Mouse (Mus musculus) forebrain, embryonic 11.5 days (tissue): Measurements from ENCODE around the gene Slc15a3. TPM values are rescaled to one million over a fixed set of nuclear protein-coding genes. Genes with fewer than 3 reads are reported as not detected.

Experiments used
- ATAC-seq: fragments of 200-750 bp; cut with Nextera tagmentation; replicated peaks from 2 replicates; pipeline ENCODE4 v1.8.0; 2017; ENCODE audit warnings: moderate TSS enrichment; ENCODE audit not compliant: low FRiP score
- DNase-seq: peaks from one replicate; pipeline ENCODE4 v3.0.0-alpha.2; 2017; ENCODE audit warnings: low spot score
- H3K27ac ChIP-seq: fragments of 300-500 bp; sonication (generic); 2 replicates; pipeline ENCODE4 v1.5.1; 2014; ENCODE audit warnings: low read depth, low read length
- H3K27me3 ChIP-seq: fragments of 300-500 bp; sonication (generic); 2 replicates; pipeline ENCODE4 v1.6.1; 2014; ENCODE audit warnings: mild to moderate bottlenecking, low read length, mixed read lengths; ENCODE audit not compliant: control insufficient read depth, insufficient read depth
- H3K36me3 ChIP-seq: fragments of 300-500 bp; sonication (generic); 2 replicates; pipeline ENCODE4 v1.6.1; 2014; ENCODE audit warnings: mild to moderate bottlenecking, low read length, moderate library complexity, mixed read lengths; ENCODE audit not compliant: control insufficient read depth, insufficient read depth
- H3K4me1 ChIP-seq: fragments of 300-500 bp; sonication (generic); replicated peaks from 2 replicates; pipeline ENCODE4 v1.6.1; 2014; ENCODE audit warnings: low read length, mixed read lengths; ENCODE audit not compliant: control insufficient read depth, insufficient read depth
- H3K4me2 ChIP-seq: fragments of 300-500 bp; sonication (generic); 2 replicates; pipeline ENCODE4 v1.6.1; 2014; ENCODE audit warnings: low read depth, mild to moderate bottlenecking, low read length, moderate library complexity, mixed read lengths; ENCODE audit not compliant: severe bottlenecking
- H3K4me3 ChIP-seq: fragments of 300-500 bp; sonication (generic); 2 replicates; pipeline ENCODE4 v1.5.1; 2014; ENCODE audit warnings: low read depth, low read length
- H3K9ac ChIP-seq: fragments of 300-500 bp; sonication (generic); 2 replicates; pipeline ENCODE4 v1.6.1; 2014; ENCODE audit warnings: low read length
- H3K9me3 ChIP-seq: fragments of 300-500 bp; sonication (generic); 2 replicates; pipeline ENCODE4 v1.6.1; 2016; ENCODE audit warnings: low read length, mixed read lengths; ENCODE audit not compliant: control insufficient read depth
- WGBS: fragments of 180-500 bp; shearing (Covaris S2); extraction: QIAGEN DNeasy Blood & Tissue Kit; methylation state at CpG from one replicate; pipeline ENCODE4 v1.1.7; 2014; 5-methylcytosine and 5-hydroxymethylcytosine counted together
- polyA plus RNA-seq: library from polyadenylated mRNA; unstranded; fragments of >200 nt; fragmentation: Nextera tagmentation; extraction: Ambion mirVana; gene quantifications from 2 replicates; pipeline ENCODE4 v1.2.1, GENCODE M21; 2014

The Slc15a3 gene
- polyA plus RNA-seq, 1 experiment from 2014 or later, result 0.19 TPM

DNA sequence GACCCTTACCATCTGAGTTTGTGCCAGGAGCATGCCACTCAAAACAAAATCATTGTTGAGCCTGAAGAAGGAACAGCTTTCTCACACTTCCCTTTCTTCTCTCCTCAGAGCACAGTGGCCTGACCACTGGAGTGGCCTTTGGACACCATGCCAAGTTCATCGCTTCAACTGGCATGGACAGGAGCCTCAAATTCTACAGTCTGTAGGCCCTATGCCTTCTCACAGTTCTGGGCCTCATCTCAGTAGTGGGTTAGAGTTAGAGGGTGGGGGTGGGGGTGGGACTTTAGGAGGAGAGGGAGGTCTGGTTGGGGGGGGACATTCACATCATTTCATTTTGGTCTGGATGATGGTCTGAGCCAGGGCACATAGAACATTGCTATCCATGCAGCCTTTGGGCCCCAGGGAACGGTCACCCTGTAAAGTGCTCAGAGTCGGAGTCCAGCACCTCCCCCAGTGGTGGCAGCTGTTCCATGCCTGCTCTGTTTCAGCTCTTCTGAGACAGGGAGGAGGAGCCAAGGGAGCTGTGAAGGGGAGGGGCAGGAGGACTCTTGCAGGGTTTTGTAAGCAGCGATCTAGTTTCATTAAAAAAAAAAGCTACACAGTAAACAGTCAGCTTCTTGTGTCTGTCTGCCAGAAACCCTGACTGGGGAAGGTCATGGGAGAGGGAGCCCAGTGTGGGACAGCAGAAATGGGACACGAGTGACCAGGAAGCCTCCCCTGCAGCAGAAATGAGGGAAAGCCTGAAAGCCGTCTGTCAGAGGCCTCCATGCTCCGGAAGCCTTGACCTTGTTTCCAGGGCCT, 65.6 kb downstream of the Slc15a3 start:
- Histone ChIP-seq H3K4me1 (no peaks in the 10 kb centered on the region), H3K4me2 (no peak overlapping the region), H3K9ac (no peak overlapping the region), H3K36me3 (peaks cover 27% of the 10 kb centered on the region), H3K27me3 (no peaks in the 10 kb centered on the region), H3K4me3 (no peak overlapping the region), H3K9me3 (no peaks in the 10 kb centered on the region), H3K27ac (no peak overlapping the region)
- no peak for DNase-seq
- ATAC-seq, result no peak
- WGBS, result 78% methylated on average over 7 of the region's 7 CpGs

DNA sequence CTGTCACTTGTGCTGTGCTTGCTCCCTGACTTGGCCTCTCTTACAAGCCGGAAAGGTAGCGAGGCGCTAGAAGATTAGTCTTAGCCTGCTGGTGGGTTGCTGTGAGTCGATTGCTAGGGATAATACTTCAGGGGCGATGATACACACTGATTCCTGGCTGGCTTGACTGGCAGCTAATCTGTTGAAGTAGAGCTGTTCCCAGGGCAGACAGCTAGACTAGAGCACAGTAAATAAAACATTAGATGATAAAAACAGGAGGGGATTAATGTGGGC, 66.1 kb downstream of the Slc15a3 start:
- H3K9ac ChIP-seq, result no peak overlapping the region
- DNase-seq, result no peak
- H3K4me2 ChIP-seq, result no peak overlapping the region
- no peak overlapping the region for H3K27ac ChIP-seq
- WGBS, result 91% methylated on average over 5 of the region's 5 CpGs
- H3K9me3 ChIP-seq, result no peaks in the 10 kb centered on the region
- peaks cover 22% of the 10 kb centered on the region for H3K36me3 ChIP-seq
- no peak overlapping the region for H3K4me3 ChIP-seq
- H3K4me1 ChIP-seq, result no peaks in the 10 kb centered on the region
- ATAC-seq, result no peak
- H3K27me3 ChIP-seq, result no peaks in the 10 kb centered on the region

DNA sequence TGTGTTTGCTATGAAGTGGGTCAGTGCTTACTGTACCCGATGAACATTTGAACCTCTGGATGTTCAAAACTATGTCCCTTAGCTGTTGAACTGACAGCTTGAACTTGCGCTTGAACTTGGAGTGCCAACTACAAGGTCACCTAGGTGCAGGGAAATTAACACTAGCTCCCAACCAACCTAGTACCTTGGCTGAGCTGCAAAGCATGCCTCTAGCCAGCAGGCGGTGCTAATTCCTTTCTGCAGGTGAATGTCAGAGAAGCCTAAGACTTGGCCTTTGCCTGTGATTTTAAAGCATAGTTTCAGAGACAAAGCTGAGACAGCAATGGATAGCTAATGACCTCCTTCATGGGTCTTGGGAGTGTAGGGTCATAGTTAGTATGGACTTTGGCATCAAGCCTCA, 68.4 kb downstream of the Slc15a3 start:
- H3K9me3 ChIP-seq, result no peaks in the 10 kb centered on the region
- peak; percentile 44; the same call in 1 of the 2 replicates for ATAC-seq
- no peak overlapping the region for H3K4me3 ChIP-seq
- no peak overlapping the region for H3K27ac ChIP-seq
- WGBS, result 58% methylated on average over 3 of the region's 3 CpGs
- H3K9ac ChIP-seq, result no peak overlapping the region
- no peaks in the 10 kb centered on the region for H3K27me3 ChIP-seq
- no peaks in the 10 kb centered on the region for H3K4me1 ChIP-seq
- peaks cover 13% of the 10 kb centered on the region for H3K36me3 ChIP-seq
- no peak for DNase-seq
- no peak overlapping the region for H3K4me2 ChIP-seq

Other genes with a start within 250 kb of the Slc15a3 start
- gene Ddb1, start 234.4 kb upstream of the Slc15a3 start, polyA plus RNA-seq, result 392 and 442 TPM in 2 replicates
- gene Tkfc, start 234.1 kb upstream of the Slc15a3 start, polyA plus RNA-seq, result 26.1 and 29.7 TPM in 2 replicates
- 0.47 and 0.49 TPM in 2 replicates for gene Vwce, start 205.5 kb upstream of the Slc15a3 start, polyA plus RNA-seq
- not detected in 2 replicates for gene Pga5, start 161.7 kb upstream of the Slc15a3 start, polyA plus RNA-seq
- gene Vps37c, start 151.0 kb upstream of the Slc15a3 start, polyA plus RNA-seq, result 32.1 and 33.4 TPM in 2 replicates
- gene Cd5, start 100.7 kb upstream of the Slc15a3 start, polyA plus RNA-seq, result 0.05 TPM in 1 of 2 replicates, not detected in the other
- gene Cd6, start 9.7 kb upstream of the Slc15a3 start, polyA plus RNA-seq, result 0.28 TPM in 1 of 2 replicates, not detected in the other
- gene Tmem132a, start 30.2 kb downstream of the Slc15a3 start, polyA plus RNA-seq, result 87.1 and 95.1 TPM in 2 replicates
- gene Tmem109, start 42.3 kb downstream of the Slc15a3 start, polyA plus RNA-seq, result 44.3 and 45.9 TPM in 2 replicates
- 50.9 and 55.5 TPM in 2 replicates for gene Prpf19, start 55.5 kb downstream of the Slc15a3 start, polyA plus RNA-seq
- not detected in 2 replicates for gene Zp1, start 80.9 kb downstream of the Slc15a3 start, polyA plus RNA-seq
- gene Ptgdr2, start 97.4 kb downstream of the Slc15a3 start, polyA plus RNA-seq, result 0.09 TPM in 1 of 2 replicates, not detected in the other
- gene Ccdc86, start 109.5 kb downstream of the Slc15a3 start, polyA plus RNA-seq, result 28.1 and 31.2 TPM in 2 replicates
- not detected in 2 replicates for gene Ms4a10, start 134.9 kb downstream of the Slc15a3 start, polyA plus RNA-seq
- gene Ms4a15, start 153.5 kb downstream of the Slc15a3 start, polyA plus RNA-seq, result not detected in 2 replicates
- gene Ms4a18, start 178.3 kb downstream of the Slc15a3 start, polyA plus RNA-seq, result not detected in 2 replicates
- gene Ms4a8a, start 241.4 kb downstream of the Slc15a3 start, polyA plus RNA-seq, result not detected in 2 replicates